Mouse (Mus musculus) kidney, adult 18-20 months (tissue): ENCODE measurements at regions not wholly inside any gene's neighbourhood (a gene's known extent, or its start where the extent isn't known, plus 50 kb on each side); places are given as distances from the start of the nearest gene placed in this dataset.
A peak's percentile ranks its signal among the peaks of the same experiment; 100 is the strongest.

ENCODE experiments used
- DNase-seq: peaks from one replicate; pipeline ENCODE4 v3.0.0; 2021

- DNase-seq: no peak
Measured at GRCm38 (mm10) chr3:157842872-157843271, 82.0 kb downstream of the Cth start.

GRCm38 (mm10) chr3:157841164-157841719, 83.6 kb downstream of the Cth start:
- no peak for DNase-seq

- no peak for DNase-seq
Measured at GRCm38 (mm10) chr3:157804307-157804706, 120.6 kb downstream of the Cth start.

- DNase-seq: no peak
Measured at GRCm38 (mm10) chr3:157803356-157803755, 121.5 kb downstream of the Cth start.

GRCm38 (mm10) chr3:157787559-157788256, 137.2 kb downstream of the Cth start:
- DNase-seq: no peak

- DNase-seq: no peak
Measured at GRCm38 (mm10) chr3:157781071-157781470, 143.8 kb downstream of the Cth start.

GRCm38 (mm10) chr3:157777779-157778178, 147.1 kb downstream of the Cth start:
- no peak for DNase-seq

- DNase-seq: no peak
Measured at GRCm38 (mm10) chr3:157763487-157764199, 161.2 kb downstream of the Cth start.

GRCm38 (mm10) chr3:157759856-157760255, 165.0 kb downstream of the Cth start:
- no peak for DNase-seq

- DNase-seq: no peak
Measured at GRCm38 (mm10) chr3:157754826-157755225, 170.1 kb downstream of the Cth start.

GRCm38 (mm10) chr3:157750266-157750665, 174.6 kb downstream of the Cth start:
- no peak for DNase-seq

- no peak for DNase-seq
Measured at GRCm38 (mm10) chr3:157748395-157749037, 176.4 kb downstream of the Cth start.

- no peak for DNase-seq
Measured at GRCm38 (mm10) chr3:157743000-157743399, 176.3 kb downstream of the Ptger3 start.

GRCm38 (mm10) chr3:157739628-157740294, 173.1 kb downstream of the Ptger3 start:
- no peak for DNase-seq

- no peak for DNase-seq
Measured at GRCm38 (mm10) chr3:157732136-157732940, 165.6 kb downstream of the Ptger3 start.

- DNase-seq: no peak
Measured at GRCm38 (mm10) chr3:157729711-157730367, 163.1 kb downstream of the Ptger3 start.

- DNase-seq: no peak
Measured at GRCm38 (mm10) chr3:157724542-157724941, 157.8 kb downstream of the Ptger3 start.

GRCm38 (mm10) chr3:157723184-157723583, 156.5 kb downstream of the Ptger3 start:
- DNase-seq: no peak

- peak; percentile 77 for DNase-seq
Measured at GRCm38 (mm10) chr3:157717313-157717921, 150.7 kb downstream of the Ptger3 start.

GRCm38 (mm10) chr3:157714023-157714422, 147.3 kb downstream of the Ptger3 start:
- DNase-seq: peak; percentile 7

- no peak for DNase-seq
Measured at GRCm38 (mm10) chr3:157710790-157711381, 144.2 kb downstream of the Ptger3 start.
